Mouse (Mus musculus): ENCODE results near the gene Naa10. TPM values are rescaled to one million over a fixed set of nuclear protein-coding genes. Genes with fewer than 3 reads are reported as not detected.
A peak's percentile ranks its signal among the peaks of the same experiment; 100 is the strongest.

Gene Naa10
- polyA plus RNA-seq, 1 experiment from 2014 or later, result 98.4 TPM

DNA sequence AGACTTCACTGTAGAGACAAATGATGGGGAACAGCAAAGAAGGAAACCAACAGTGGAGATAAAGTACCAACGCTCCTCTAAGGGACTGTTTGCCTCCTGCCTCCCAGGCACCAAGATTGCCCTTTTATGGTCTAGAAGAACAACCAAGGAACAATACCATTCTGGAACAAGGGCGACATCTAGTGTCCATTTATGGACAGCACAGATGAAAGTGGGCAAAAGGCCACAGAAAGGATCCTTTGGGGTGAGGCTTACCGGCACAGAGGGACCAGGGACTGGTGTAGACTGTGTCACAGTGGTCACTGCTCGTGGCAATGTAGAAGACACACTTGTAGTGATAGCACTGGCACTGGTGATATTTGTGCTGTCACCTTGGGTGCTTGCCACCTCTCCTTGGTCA lies 26.9 kb upstream of the Naa10 start:
- no peaks in the 10 kb centered on the region for H3K4me1 ChIP-seq (replicated peaks)
- H3K4me3 ChIP-seq, result no peak overlapping the region
- peaks cover 46% of the 10 kb centered on the region for H3K36me3 ChIP-seq
- H3K27ac ChIP-seq (replicated peaks), result no peak overlapping the region
- no peak overlapping the region for H3K9ac ChIP-seq
- 0 out of 2 replicates have a peak, but pooled peaks have one; percentile 47 for ATAC-seq (ENCODE audit: low FRiP score, low read depth)
- no peaks in the 10 kb centered on the region for H3K9me3 ChIP-seq
- no peaks in the 10 kb centered on the region for H3K27me3 ChIP-seq
- WGBS, result 23% methylated on average over 4 of the region's 4 CpGs
- no peak overlapping the region for H3K4me2 ChIP-seq

DNA sequence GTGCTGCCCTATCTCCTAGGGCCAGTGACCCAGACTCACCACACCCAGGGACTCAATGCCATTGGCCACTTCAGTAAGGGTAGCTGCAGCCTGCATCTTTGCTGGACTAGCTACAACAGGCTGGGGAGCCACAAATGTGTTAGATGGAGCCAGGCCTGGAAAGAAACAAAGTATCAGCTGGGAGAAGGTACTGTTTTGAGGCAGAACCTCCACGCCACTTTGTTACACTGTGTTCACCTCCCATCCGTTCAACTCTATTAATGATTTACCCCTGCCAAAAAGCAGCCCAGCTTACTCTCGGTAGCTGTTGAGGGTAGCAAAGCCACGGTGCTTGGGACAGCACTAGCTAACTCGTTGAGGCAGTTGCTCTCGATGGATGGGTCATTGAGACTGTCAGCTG lies 25.2 kb upstream of the Naa10 start:
- Histone ChIP-seq H3K4me1 (replicated peaks) (no peaks in the 10 kb centered on the region), H3K36me3 (peaks cover 52% of the 10 kb centered on the region), H3K4me2 (no peak overlapping the region), H3K9me3 (no peaks in the 10 kb centered on the region), H3K9ac (no peak overlapping the region), H3K27me3 (no peaks in the 10 kb centered on the region), H3K27ac (replicated peaks) (no peak overlapping the region), H3K4me3 (no peak overlapping the region)
- 71% methylated on average over 6 of the region's 6 CpGs for WGBS
- no peak for ATAC-seq (ENCODE audit: low FRiP score, low read depth)

DNA sequence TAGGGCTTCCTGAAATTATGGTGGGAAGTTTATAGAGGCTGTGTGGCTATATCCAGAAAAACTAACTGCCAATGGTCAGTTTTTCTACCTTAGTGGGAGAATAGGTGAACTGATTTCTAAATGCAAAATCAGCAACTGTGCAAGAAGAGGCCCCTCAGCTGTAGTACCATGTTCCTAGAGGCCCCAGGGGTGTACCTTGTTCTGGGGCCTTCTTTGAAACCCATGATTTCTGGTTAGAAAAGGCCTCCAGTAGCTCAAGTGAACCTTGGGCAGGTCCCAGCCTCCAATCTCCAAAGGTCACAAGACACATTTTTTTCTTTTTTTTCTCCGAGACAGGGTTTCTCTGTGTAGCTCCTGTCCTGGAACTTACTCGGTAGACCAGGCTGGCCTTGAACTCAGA lies 20.6 kb upstream of the Naa10 start:
- Histone ChIP-seq H3K9me3 (no peaks in the 10 kb centered on the region), H3K27me3 (no peaks in the 10 kb centered on the region), H3K4me1 (replicated peaks) (no peaks in the 10 kb centered on the region), H3K4me3 (no peak overlapping the region), H3K9ac (no peak overlapping the region), H3K36me3 (peaks cover 42% of the 10 kb centered on the region), H3K4me2 (no peak overlapping the region), H3K27ac (replicated peaks) (no peak overlapping the region)
- no peak for ATAC-seq (ENCODE audit: low FRiP score, low read depth)
- 94% methylated on average over 2 of the region's 2 CpGs for WGBS

DNA sequence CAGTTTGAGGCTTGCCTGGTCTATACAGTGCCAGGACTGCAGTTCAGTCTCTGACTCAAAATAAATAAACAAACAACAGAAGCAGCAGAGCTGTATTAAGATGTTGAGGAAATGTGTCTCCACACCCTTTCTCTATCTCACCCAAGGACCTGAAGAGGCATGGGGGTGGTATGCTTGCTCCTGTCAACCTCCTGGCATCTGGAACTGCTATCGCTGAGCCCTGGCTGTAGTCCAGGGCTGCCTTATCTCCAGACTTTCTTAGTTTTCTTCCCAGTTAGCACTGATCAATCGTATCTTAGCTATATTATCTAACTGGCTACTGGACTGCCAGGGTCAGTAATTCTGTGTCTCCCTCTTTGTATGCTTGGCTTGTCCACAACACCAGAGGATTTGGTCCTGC lies 20.1 kb upstream of the Naa10 start:
- Histone ChIP-seq H3K36me3 (peaks cover 38% of the 10 kb centered on the region), H3K4me2 (no peak overlapping the region), H3K9me3 (no peaks in the 10 kb centered on the region), H3K27ac (replicated peaks) (no peak overlapping the region), H3K27me3 (no peaks in the 10 kb centered on the region), H3K4me3 (no peak overlapping the region), H3K4me1 (replicated peaks) (no peaks in the 10 kb centered on the region), H3K9ac (no peak overlapping the region)
- no peak for ATAC-seq (ENCODE audit: low FRiP score, low read depth)
- 95% methylated on average over 2 of the region's 2 CpGs for WGBS

DNA sequence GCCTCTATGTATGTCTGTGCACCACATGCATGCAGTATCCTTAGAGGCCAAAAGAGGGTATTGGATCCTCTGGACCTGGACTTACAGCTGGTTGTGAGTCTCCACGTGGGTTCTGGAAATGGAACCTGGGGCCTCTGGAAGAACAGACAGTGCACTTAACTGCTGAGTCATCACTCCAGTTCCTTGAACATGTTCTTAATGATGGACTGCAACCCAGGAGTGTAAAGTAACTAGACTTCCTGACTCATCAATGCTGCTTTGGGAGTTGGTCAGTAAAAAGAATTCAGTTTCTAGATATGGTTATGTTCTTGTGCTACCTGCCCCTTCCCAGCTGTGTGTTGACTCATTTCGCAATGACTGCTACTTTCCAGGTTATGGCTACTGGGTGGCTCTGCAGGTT lies 10.1 kb upstream of the Naa10 start:
- H3K4me2 ChIP-seq, result no peak overlapping the region
- no peaks in the 10 kb centered on the region for H3K36me3 ChIP-seq
- H3K9me3 ChIP-seq, result no peaks in the 10 kb centered on the region
- 80% methylated on average over 2 of the region's 2 CpGs for WGBS
- no peak overlapping the region for H3K4me3 ChIP-seq
- no peak for ATAC-seq (ENCODE audit: low FRiP score, low read depth)
- no peak overlapping the region for H3K27ac ChIP-seq (replicated peaks)
- no peaks in the 10 kb centered on the region for H3K4me1 ChIP-seq (replicated peaks)
- H3K9ac ChIP-seq, result no peak overlapping the region
- H3K27me3 ChIP-seq, result no peaks in the 10 kb centered on the region

DNA sequence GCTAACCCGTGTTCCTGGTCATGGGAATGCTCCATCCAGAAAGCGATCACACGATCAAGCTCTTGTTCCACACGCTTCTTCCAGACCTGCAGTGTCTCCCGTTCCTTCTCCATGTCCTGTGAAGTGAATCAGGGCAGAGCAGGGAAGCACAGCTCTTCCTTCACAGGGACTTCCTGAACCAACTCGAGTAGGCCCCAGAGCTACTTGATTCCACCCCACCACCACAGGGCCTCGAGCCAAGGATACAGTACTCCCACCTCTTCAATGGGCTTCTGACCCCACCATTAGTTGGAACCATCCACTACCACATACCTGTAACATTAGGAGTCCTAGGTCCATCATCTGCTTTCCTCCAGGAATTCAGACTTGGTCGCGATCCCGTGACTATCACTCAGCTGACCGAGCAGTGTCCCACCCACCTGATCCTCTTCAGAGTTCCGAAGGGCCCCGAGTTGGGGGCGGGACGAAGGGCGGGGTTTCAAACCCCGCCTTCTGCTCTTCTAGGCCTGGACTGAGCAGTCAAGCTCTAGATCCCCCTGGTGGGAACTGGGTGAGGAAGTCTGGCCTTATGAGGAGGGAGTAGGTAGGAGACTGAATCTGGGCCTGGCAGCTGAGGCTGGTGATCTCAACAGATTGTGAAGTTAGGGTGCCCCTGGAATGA lies 8.8 kb upstream of the Naa10 start, which contains the start of gene Renbp:
TSS of gene Renbp (minus strand) at position 449 of the 661 bp plus-strand sequence.
- Histone ChIP-seq H3K9me3 (no peaks in the 10 kb centered on the region), H3K27me3 (no peaks in the 10 kb centered on the region), H3K9ac (no peak within 1 kb of the TSS), H3K36me3 (no peaks in the 10 kb centered on the region), H3K27ac (replicated peaks) (no peak within 1 kb of the TSS), H3K4me2 (peak within 1 kb of the TSS; percentile 15; the same call in 1 of the 2 replicates), H3K4me3 (peak within 1 kb of the TSS; percentile 14), H3K4me1 (replicated peaks) (no peaks in the 10 kb centered on the region)
- WGBS, result 37% methylated on average over 17 of the region's 17 CpGs
- peak; percentile 42; the same call in 1 of the 2 replicates for ATAC-seq (ENCODE audit: low FRiP score, low read depth)

DNA sequence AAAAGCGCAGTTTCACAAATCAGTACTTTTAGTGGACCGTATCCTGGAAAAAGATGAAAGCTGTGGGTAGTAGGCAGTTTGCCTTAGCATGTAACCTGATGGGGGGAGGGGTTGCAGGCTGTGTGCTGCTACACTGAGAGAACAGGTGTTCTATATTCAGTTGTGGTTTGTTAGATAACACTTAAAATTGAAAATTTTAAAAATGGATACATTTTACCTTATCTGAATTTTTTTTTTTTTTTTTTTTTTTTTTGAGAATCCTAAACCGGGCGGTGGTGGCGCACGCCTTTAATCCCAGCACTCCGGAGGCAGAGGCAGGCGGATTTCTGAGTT lies 772 bp upstream of the Naa10 start:
- peak; percentile 10; the same call in 1 of the 2 replicates for ATAC-seq (ENCODE audit: low FRiP score, low read depth)
- Histone ChIP-seq H3K4me2 (peak overlapping the region; percentile 68), H3K36me3 (peaks cover 5% of the 10 kb centered on the region; the same call in 1 of the 2 replicates), H3K27ac (replicated peaks) (peak overlapping the region; percentile 83), H3K4me3 (peak overlapping the region; percentile 64), H3K9ac (peak overlapping the region; percentile 53), H3K9me3 (no peaks in the 10 kb centered on the region), H3K27me3 (no peaks in the 10 kb centered on the region), H3K4me1 (replicated peaks) (peaks cover 7% of the 10 kb centered on the region)
- WGBS, result 70% methylated on average over 8 of the region's 8 CpGs

DNA sequence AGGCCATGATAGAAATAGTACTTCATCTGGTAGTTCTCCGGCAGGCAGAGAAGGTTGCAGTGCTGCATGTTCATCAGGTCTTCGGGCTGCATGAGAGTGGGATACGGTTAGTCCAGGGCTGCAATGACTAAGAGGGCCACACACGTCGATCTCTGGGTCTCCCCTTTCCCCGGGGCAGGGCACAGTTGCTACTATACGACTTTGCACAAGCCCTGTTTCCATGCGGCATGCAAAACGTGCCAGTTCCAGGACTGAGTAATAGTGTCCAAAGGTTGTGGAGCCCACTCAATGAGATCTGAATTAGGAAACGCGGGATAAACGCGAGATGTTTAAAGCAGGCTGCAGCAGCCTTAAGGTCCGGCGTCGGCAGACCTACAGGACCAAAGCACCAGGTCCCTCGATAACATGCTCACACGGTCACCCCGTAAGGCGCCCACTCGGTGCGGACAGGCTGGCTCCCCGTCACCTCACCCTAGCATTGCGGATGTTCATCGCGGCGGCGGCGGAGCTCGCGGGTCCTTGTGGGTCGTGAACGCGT lies 390 bp downstream of the Naa10 start:
- 14% methylated on average over 34 of the region's 34 CpGs for WGBS
- no peak; the same call in 1 of the 2 replicates for ATAC-seq (ENCODE audit: low FRiP score, low read depth)
- Histone ChIP-seq H3K36me3 (peaks cover 5% of the 10 kb centered on the region; the same call in 1 of the 2 replicates), H3K4me1 (replicated peaks) (peaks cover 7% of the 10 kb centered on the region), H3K4me2 (peak overlapping the region; percentile 68), H3K27ac (replicated peaks) (peak overlapping the region; percentile 83), H3K9me3 (no peaks in the 10 kb centered on the region), H3K9ac (peak overlapping the region; percentile 63), H3K4me3 (peak overlapping the region; percentile 64), H3K27me3 (no peaks in the 10 kb centered on the region)

DNA sequence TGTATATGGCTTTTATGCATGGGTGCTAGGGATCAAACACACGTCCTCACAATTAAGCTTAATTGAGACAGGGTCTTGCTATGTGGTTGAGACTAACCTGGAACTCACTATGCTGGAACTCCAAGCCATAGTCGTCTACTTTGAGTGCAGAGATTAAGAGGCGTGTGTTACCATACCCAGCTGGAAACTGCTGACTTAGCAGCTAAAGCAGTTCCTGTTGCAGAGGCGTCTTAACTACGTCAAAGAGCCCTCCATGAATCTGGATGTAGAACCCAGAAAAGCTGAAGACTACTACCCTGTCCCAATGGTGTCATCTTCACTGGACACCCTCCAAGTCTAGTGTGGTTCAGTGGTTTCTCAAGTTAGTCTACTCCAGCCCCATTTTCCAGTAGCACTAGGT lies 3.1 kb downstream of the Naa10 start:
- Histone ChIP-seq H3K27me3 (no peaks in the 10 kb centered on the region), H3K9ac (no peak overlapping the region), H3K27ac (replicated peaks) (no peak overlapping the region), H3K4me1 (replicated peaks) (peaks cover 9% of the 10 kb centered on the region), H3K4me2 (no peak overlapping the region), H3K4me3 (no peak overlapping the region), H3K36me3 (peaks cover 5% of the 10 kb centered on the region; the same call in 1 of the 2 replicates), H3K9me3 (no peaks in the 10 kb centered on the region)
- 86% methylated on average over 5 of the region's 5 CpGs for WGBS
- no peak for ATAC-seq (ENCODE audit: low FRiP score, low read depth)

DNA sequence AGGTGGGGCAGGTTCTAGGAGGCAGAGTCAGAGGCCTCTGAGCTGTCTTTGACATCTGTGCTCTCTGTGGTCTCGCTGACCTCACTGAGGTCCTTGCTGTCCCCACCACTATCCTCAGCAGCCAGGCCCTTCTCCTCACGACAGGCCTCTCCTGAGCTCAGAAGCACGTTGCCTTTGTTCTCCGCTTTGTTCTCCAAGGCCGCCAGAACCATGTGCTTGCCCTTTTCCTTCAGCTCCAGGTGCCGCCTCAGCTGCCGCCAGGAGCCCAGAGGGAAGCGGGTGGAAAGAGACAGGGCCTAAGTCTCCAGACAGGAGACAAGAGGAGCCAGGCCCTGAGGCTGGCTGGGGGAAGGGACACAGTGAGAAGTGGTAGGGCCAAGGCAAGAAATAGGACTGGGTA lies 4.8 kb downstream of the Naa10 start:
- WGBS, result 77% methylated on average over 8 of the region's 8 CpGs
- ATAC-seq (ENCODE audit: low FRiP score, low read depth), result no peak
- Histone ChIP-seq H3K27ac (replicated peaks) (no peak overlapping the region), H3K9ac (no peak overlapping the region), H3K27me3 (no peaks in the 10 kb centered on the region), H3K4me1 (replicated peaks) (peaks cover 9% of the 10 kb centered on the region), H3K4me2 (no peak overlapping the region), H3K9me3 (no peaks in the 10 kb centered on the region), H3K4me3 (no peak overlapping the region), H3K36me3 (peaks cover 5% of the 10 kb centered on the region; the same call in 1 of the 2 replicates)

DNA sequence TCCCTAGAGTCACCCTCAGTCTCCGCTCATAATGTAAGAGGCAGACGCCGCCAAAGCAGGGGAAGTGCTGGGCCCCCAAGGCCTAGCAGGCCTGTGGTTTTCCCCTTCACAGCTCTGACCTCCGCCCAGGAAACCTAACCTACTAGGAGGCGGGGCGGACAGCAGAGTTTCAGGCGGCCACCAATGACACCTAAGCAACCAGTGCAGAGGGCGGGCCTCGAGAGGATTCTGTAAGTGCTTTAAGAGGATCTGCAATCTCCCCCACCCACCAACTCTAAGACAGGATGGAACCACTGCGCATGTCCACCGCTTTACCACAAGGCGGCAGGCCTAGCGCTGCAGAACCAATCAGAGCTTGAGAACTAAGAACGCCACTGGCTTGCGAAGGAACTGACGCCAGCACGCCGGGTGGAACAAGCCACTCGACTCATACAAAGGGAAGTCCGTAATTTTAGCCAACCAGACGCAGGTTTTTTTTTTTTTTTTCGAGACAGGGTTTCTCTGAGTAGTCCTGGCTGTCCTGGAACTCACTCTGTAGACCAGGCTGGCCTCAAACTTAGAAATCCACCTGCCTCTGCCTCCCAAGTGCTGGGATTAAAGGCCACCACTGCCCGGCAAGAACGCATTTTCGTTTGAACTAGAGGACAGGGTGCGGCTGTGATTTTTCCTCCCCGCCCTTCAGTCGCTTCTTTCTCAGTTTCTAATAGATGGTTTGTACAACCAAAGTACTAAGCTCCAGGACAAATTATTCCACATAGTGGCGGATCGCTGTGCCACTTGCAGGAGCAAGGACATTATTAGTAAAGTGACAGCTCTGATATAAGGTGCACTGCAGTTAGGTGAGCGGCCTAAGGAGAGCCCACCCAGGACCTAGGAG lies 6.7 kb downstream of the Naa10 start:
- peak overlapping the region; percentile 50 for H3K4me2 ChIP-seq
- peak overlapping the region; percentile 22; the same call in 1 of the 2 replicates for H3K9ac ChIP-seq
- H3K4me1 ChIP-seq (replicated peaks), result peaks cover 2% of the 10 kb centered on the region; the same call in 1 of the 2 replicates
- peaks cover 5% of the 10 kb centered on the region; the same call in 1 of the 2 replicates for H3K36me3 ChIP-seq
- WGBS, result 26% methylated on average over 31 of the region's 31 CpGs
- H3K27ac ChIP-seq (replicated peaks), result peak overlapping the region; percentile 78
- peak overlapping the region; percentile 27 for H3K4me3 ChIP-seq
- peak; percentile 98 for ATAC-seq (ENCODE audit: low FRiP score, low read depth)
- H3K9me3 ChIP-seq, result no peaks in the 10 kb centered on the region
- H3K27me3 ChIP-seq, result no peaks in the 10 kb centered on the region

DNA sequence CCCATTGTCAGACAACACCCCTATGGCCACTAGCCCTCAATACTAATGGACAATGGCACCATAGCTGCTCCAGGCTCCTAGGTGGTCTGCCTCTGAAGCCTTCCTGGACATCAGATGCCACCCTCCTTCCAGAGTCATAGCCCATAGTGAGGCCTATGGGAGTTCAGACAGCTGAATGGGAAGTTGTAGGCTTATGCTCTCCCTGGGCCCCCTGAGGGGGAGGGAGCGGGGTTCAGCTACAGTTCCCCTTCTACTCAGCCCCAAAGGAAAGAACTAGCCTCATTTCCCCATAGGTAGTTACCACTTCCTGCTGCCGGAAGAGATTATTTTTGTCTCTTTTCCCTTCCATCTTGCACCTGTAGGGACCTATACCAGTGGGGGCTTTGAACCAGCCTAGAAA lies 10.2 kb downstream of the Naa10 start:
- Histone ChIP-seq H3K27me3 (no peaks in the 10 kb centered on the region), H3K4me2 (no peak overlapping the region), H3K9ac (no peak overlapping the region), H3K27ac (replicated peaks) (no peak overlapping the region), H3K36me3 (no peaks in the 10 kb centered on the region), H3K4me3 (no peak overlapping the region), H3K9me3 (no peaks in the 10 kb centered on the region), H3K4me1 (replicated peaks) (0 out of 2 replicates have a peak, but pooled peaks cover 2% of the 10 kb centered on the region)
- ATAC-seq (ENCODE audit: low FRiP score, low read depth), result no peak
- WGBS, result 91% methylated on average over 2 of the region's 2 CpGs
